Comparison of ENCODE assay signal across 8 mouse cellular contexts in genomic region chr6:24664867-24665458, GRCm38 (mm10). TPM values are rescaled to one million over a fixed set of nuclear protein-coding genes. Genes with fewer than 3 reads are reported as not detected.
DNase-seq lines count a peak whose midpoint lies in the region; ATAC-seq lines count a peak whose summit lies in the region.

Gene Wasl, minus strand, starts transcription at chr6:24665009.

- no peaks in the 10 kb centered on the region for H3K36me3 ChIP-seq in hindbrain, embryonic 11.5 days (ENCODE audit: control insufficient read depth, insufficient read depth, low read length)

- under 1% methylated on average over 61 of the region's 63 CpGs for WGBS in hindbrain, embryonic 11.5 days

- H3K4me3 ChIP-seq in hindbrain, embryonic 11.5 days (ENCODE audit: low read depth, low read length), result peak within 1 kb of the TSS; percentile 94

- no peaks in the 10 kb centered on the region for H3K9me3 ChIP-seq in hindbrain, embryonic 11.5 days (ENCODE audit: control insufficient read depth, low read length)

- peak; percentile 100 for DNase-seq in Muller cell, postnatal 12 days (ENCODE audit: inconsistent ontology term)
- peak; percentile 99 for DNase-seq in cerebellum, adult 9-11 months
- peak; percentile 98 to 99 for DNase-seq in frontal cortex, adult 2 months (ENCODE audit: extremely low spot score in 1 of 2, low spot score in 1 of 2)
- peak; percentile 99 for DNase-seq in hindbrain, embryonic 11.5 days (ENCODE audit: low spot score)
- peak; percentile 98 to 99 for DNase-seq in layer of hippocampus, postnatal 10 days (ENCODE audit: low spot score in 2 of 2)
- peak; percentile 99 for DNase-seq in lung, postnatal 10 days
- DNase-seq in ovary, postnatal 36 days (ENCODE audit: low spot score), result peak; percentile 99
- peak; percentile 99 for DNase-seq in thymus, postnatal 25 days

- H3K4me1 ChIP-seq in hindbrain, embryonic 11.5 days (replicated peaks; ENCODE audit: control insufficient read depth, insufficient read depth, low read length), result no peaks in the 10 kb centered on the region

- peak; percentile 99 for ATAC-seq in hindbrain, embryonic 11.5 days (ENCODE audit: low FRiP score)

- H3K27ac ChIP-seq in hindbrain, embryonic 11.5 days (ENCODE audit: low read depth, low read length), result peak within 1 kb of the TSS; percentile 96

- H3K4me2 ChIP-seq in hindbrain, embryonic 11.5 days (replicated peaks; ENCODE audit: low read depth, low read length), result peak within 1 kb of the TSS; percentile 83

- no peaks in the 10 kb centered on the region for H3K27me3 ChIP-seq in hindbrain, embryonic 11.5 days (ENCODE audit: control insufficient read depth, insufficient read depth, low read length)

- peak within 1 kb of the TSS; percentile 96 for H3K9ac ChIP-seq in hindbrain, embryonic 11.5 days (ENCODE audit: low read depth, low read length)

RNA-seq across cellular contexts. Expression of gene Wasl, which starts in this region (rescaled TPM):
- 55.3 and 57.4 TPM in 2 replicates for polyA plus RNA-seq in frontal cortex, adult 2 months (2012; rRNA removed)
- 52.4 and 62.1 TPM in 2 replicates for polyA plus RNA-seq in hindbrain, embryonic 11.5 days (2014; fragmentation: Nextera tagmentation; extraction: Ambion mirVana)
- total RNA-seq in layer of hippocampus, postnatal 10 days (2021), result 10 to 100 TPM; 69.3 to 81.8 TPM

Comparison
In these comparisons a context has a peak if more than half of its experiments do, and no peak if none do; other contexts are left out.
1. Peak in every context shown above with its lines: DNase-seq, ATAC-seq, H3K4me3 ChIP-seq and H3K27ac ChIP-seq.